Mouse (Mus musculus) lung, embryonic 14.5 days (tissue): ENCODE data around the gene Marcks. TPM values are rescaled to one million over a fixed set of nuclear protein-coding genes. Genes with fewer than 3 reads are reported as not detected.

Experiments
- ATAC-seq: fragments of 200-750 bp; cut with Nextera tagmentation; 2 replicates; pipeline ENCODE4 v1.8.0; 2017; ENCODE audit warnings: mild to moderate bottlenecking, moderate TSS enrichment, moderate library complexity; ENCODE audit not compliant: insufficient read depth
- DNase-seq: peaks from one replicate; pipeline ENCODE4 v3.0.0-alpha.2; 2015
- H3K27ac ChIP-seq: fragments of 300-500 bp; sonication (generic); 2 replicates; pipeline ENCODE4 v1.5.1; 2014; ENCODE audit warnings: low read depth, mild to moderate bottlenecking, moderate library complexity
- H3K27me3 ChIP-seq: fragments of 300-500 bp; sonication (generic); 2 replicates; pipeline ENCODE4 v1.6.1; 2014; ENCODE audit warnings: low read length, control low read depth; ENCODE audit not compliant: insufficient read depth
- H3K36me3 ChIP-seq: fragments of 300-500 bp; sonication (generic); 2 replicates; pipeline ENCODE4 v1.6.1; 2014; ENCODE audit warnings: control low read depth; ENCODE audit not compliant: insufficient read depth
- H3K4me1 ChIP-seq: fragments of 300-500 bp; sonication (generic); 2 replicates; pipeline ENCODE4 v1.6.1; 2014; ENCODE audit warnings: antibody characterized with exemption, control low read depth; ENCODE audit not compliant: insufficient read depth
- H3K4me2 ChIP-seq: fragments of 300-500 bp; sonication (generic); 2 replicates; pipeline ENCODE4 v1.6.1; 2014; ENCODE audit warnings: mild to moderate bottlenecking
- H3K4me3 ChIP-seq: fragments of 300-500 bp; sonication (generic); 2 replicates; pipeline ENCODE4 v1.5.1; 2014; ENCODE audit warnings: low read depth, low read length
- H3K9ac ChIP-seq: fragments of 300-500 bp; sonication (generic); 2 replicates; pipeline ENCODE4 v1.6.1; 2014
- H3K9me3 ChIP-seq: fragments of 300-500 bp; sonication (generic); 2 replicates; pipeline ENCODE4 v1.6.1; 2016; ENCODE audit warnings: low read depth, low read length, control low read depth
- CTCF ChIP-seq: IDR thresholded peaks from 2 replicates; pipeline ENCODE4 v1.5.1; 2016; ENCODE audit warnings: antibody characterized with exemption, low read depth
- WGBS: fragments of 180-500 bp; shearing (Covaris S2); extraction: QIAGEN DNeasy Blood & Tissue Kit; methylation state at CpG from one replicate; pipeline ENCODE4 v1.1.7; 2014; 5-methylcytosine and 5-hydroxymethylcytosine counted together
- polyA plus RNA-seq: library from polyadenylated mRNA; unstranded; fragments of >200 nt; fragmentation: Nextera tagmentation; extraction: Ambion mirVana; gene quantifications from 2 replicates; pipeline ENCODE4 v1.2.1, GENCODE M21; 2014

The Marcks gene
- polyA plus RNA-seq, 1 experiment from 2014 or later, result 162 TPM

- DNase-seq, result peak; percentile 96
- Histone ChIP-seq H3K4me2 (peak overlapping the region; percentile 83), H3K27me3 (no peaks in the 10 kb centered on the region), H3K36me3 (peaks cover 8% of the 10 kb centered on the region), H3K4me1 (0 out of 2 replicates have a peak, but pooled peaks cover 2% of the 10 kb centered on the region), H3K4me3 (peak overlapping the region; percentile 76), H3K9ac (peak overlapping the region; percentile 99), H3K27ac (peak overlapping the region; percentile 98), H3K9me3 (no peaks in the 10 kb centered on the region)
- no peak for TF ChIP-seq CTCF
- peak; percentile 91 for ATAC-seq
- WGBS, result under 1% methylated on average over 41 of the region's 47 CpGs
These were observed 2.2 kb upstream of the Marcks start for GRCm38 (mm10) chr10:37140736-37141451.

- Histone ChIP-seq H3K27me3 (no peaks in the 10 kb centered on the region), H3K4me2 (peak overlapping the region; percentile 83), H3K9me3 (no peaks in the 10 kb centered on the region), H3K4me3 (peak overlapping the region; percentile 76), H3K27ac (peak overlapping the region; percentile 98), H3K4me1 (0 out of 2 replicates have a peak, but pooled peaks cover 2% of the 10 kb centered on the region), H3K9ac (peak overlapping the region; percentile 99), H3K36me3 (peaks cover 14% of the 10 kb centered on the region)
- DNase-seq (peak; percentile 74), ATAC-seq (peak; percentile 0; the same call in 1 of the 2 replicates)
- WGBS, result under 1% methylated on average over 24 of the region's 24 CpGs
- TF ChIP-seq CTCF, result no peak
These were observed 1.5 kb upstream of the Marcks start for GRCm38 (mm10) chr10:37140166-37140735.

GRCm38 (mm10) chr10:37139443-37140165, 884 bp upstream of the Marcks start:
- peak overlapping the region; percentile 83 for H3K4me2 ChIP-seq
- DNase-seq (peak; percentile 72), ATAC-seq (no peak)
- no peaks in the 10 kb centered on the region for H3K27me3 ChIP-seq
- H3K27ac ChIP-seq, result peak overlapping the region; percentile 98
- WGBS, result under 1% methylated on average over 26 of the region's 26 CpGs
- H3K9me3 ChIP-seq, result no peaks in the 10 kb centered on the region
- H3K4me1 ChIP-seq, result peaks cover 7% of the 10 kb centered on the region
- peaks cover 20% of the 10 kb centered on the region for H3K36me3 ChIP-seq
- peak overlapping the region; percentile 99 for H3K9ac ChIP-seq
- H3K4me3 ChIP-seq, result peak overlapping the region; percentile 76
- TF ChIP-seq CTCF, result no peak

GRCm38 (mm10) chr10:37138311-37138731, 399 bp downstream of the Marcks start:
- H3K36me3 ChIP-seq, result peaks cover 32% of the 10 kb centered on the region
- under 1% methylated on average over 26 of the region's 26 CpGs for WGBS
- DNase-seq (peak; percentile 52), ATAC-seq (no peak)
- no peak for TF ChIP-seq CTCF
- peak overlapping the region; percentile 98 for H3K27ac ChIP-seq
- peak overlapping the region; percentile 72 for H3K4me2 ChIP-seq
- H3K9me3 ChIP-seq, result no peaks in the 10 kb centered on the region
- peak overlapping the region; percentile 99 for H3K9ac ChIP-seq
- no peaks in the 10 kb centered on the region for H3K27me3 ChIP-seq
- H3K4me3 ChIP-seq, result peak overlapping the region; percentile 76
- H3K4me1 ChIP-seq, result peaks cover 7% of the 10 kb centered on the region

- Histone ChIP-seq H3K4me3 (peak overlapping the region; percentile 76), H3K4me2 (peak overlapping the region; percentile 72), H3K27ac (peak overlapping the region; percentile 98), H3K36me3 (peaks cover 38% of the 10 kb centered on the region), H3K9me3 (no peaks in the 10 kb centered on the region), H3K4me1 (peaks cover 7% of the 10 kb centered on the region), H3K27me3 (no peaks in the 10 kb centered on the region), H3K9ac (peak overlapping the region; percentile 99)
- DNase-seq (peak; percentile 81), ATAC-seq (no peak)
- WGBS, result under 1% methylated on average over 24 of the region's 24 CpGs
- no peak for TF ChIP-seq CTCF
These were observed 999 bp downstream of the Marcks start for GRCm38 (mm10) chr10:37137531-37138310.

- H3K9ac ChIP-seq, result peak overlapping the region; percentile 99
- under 1% methylated on average over 45 of the region's 49 CpGs for WGBS
- DNase-seq (peak; percentile 95), ATAC-seq (peak; percentile 75)
- H3K4me3 ChIP-seq, result peak overlapping the region; percentile 76
- H3K9me3 ChIP-seq, result no peaks in the 10 kb centered on the region
- peaks cover 7% of the 10 kb centered on the region for H3K4me1 ChIP-seq
- H3K36me3 ChIP-seq, result peaks cover 42% of the 10 kb centered on the region
- H3K4me2 ChIP-seq, result peak overlapping the region; percentile 72
- H3K27ac ChIP-seq, result peak overlapping the region; percentile 98
- no peaks in the 10 kb centered on the region for H3K27me3 ChIP-seq
- TF ChIP-seq CTCF, result peak; percentile 66
These were observed 1.7 kb downstream of the Marcks start for GRCm38 (mm10) chr10:37136981-37137518.
